Mouse (Mus musculus): Measurements from ENCODE around the gene Enpp4. TPM values are rescaled to one million over a fixed set of nuclear protein-coding genes. Genes with fewer than 3 reads are reported as not detected.

Gene Enpp4
- polyA plus RNA-seq, 1 experiment from 2014 or later = 4.4 TPM

GRCm38 (mm10) chr17:44077843-44078160, 27.8 kb downstream of the Enpp4 start:
- no peak overlapping the region for H3K27ac ChIP-seq (ENCODE audit: low read depth, low read length)
- H3K27me3 ChIP-seq (replicated peaks; ENCODE audit: control insufficient read depth, insufficient read depth, low read length) = no peaks in the 10 kb centered on the region
- no peaks in the 10 kb centered on the region for H3K9me3 ChIP-seq (replicated peaks; ENCODE audit: control insufficient read depth, low read length)
- peaks cover 15% of the 10 kb centered on the region; the same call in 1 of the 2 replicates for H3K4me1 ChIP-seq (ENCODE audit: control insufficient read depth, insufficient read depth, low read length)
- no peak overlapping the region for H3K9ac ChIP-seq (ENCODE audit: low read length)
- H3K4me2 ChIP-seq (ENCODE audit: low read length) = no peak overlapping the region
- DNase-seq (ENCODE audit: low spot score) = no peak
- no peak for ATAC-seq
- 63% methylated on average over 2 of the region's 2 CpGs for WGBS
- H3K36me3 ChIP-seq (ENCODE audit: control insufficient read depth, insufficient read depth, low read length) = peaks cover 3% of the 10 kb centered on the region; the same call in 1 of the 2 replicates
- H3K4me3 ChIP-seq (ENCODE audit: low read depth, low read length) = no peak overlapping the region

- DNase-seq (ENCODE audit: low spot score) = no peak
- 0 out of 2 replicates have a peak, but pooled peaks cover 3% of the 10 kb centered on the region for H3K36me3 ChIP-seq (ENCODE audit: control insufficient read depth, insufficient read depth, low read length)
- ATAC-seq = no peak
- WGBS = 78% methylated on average over 12 of the region's 12 CpGs
- no peak overlapping the region for H3K9ac ChIP-seq (ENCODE audit: low read length)
- no peak overlapping the region for H3K27ac ChIP-seq (ENCODE audit: low read depth, low read length)
- H3K9me3 ChIP-seq (replicated peaks; ENCODE audit: control insufficient read depth, low read length) = no peaks in the 10 kb centered on the region
- no peak overlapping the region for H3K4me2 ChIP-seq (ENCODE audit: low read length)
- H3K4me1 ChIP-seq (ENCODE audit: control insufficient read depth, insufficient read depth, low read length) = peaks cover 12% of the 10 kb centered on the region; the same call in 1 of the 2 replicates
- no peaks in the 10 kb centered on the region for H3K27me3 ChIP-seq (replicated peaks; ENCODE audit: control insufficient read depth, insufficient read depth, low read length)
- no peak overlapping the region for H3K4me3 ChIP-seq (ENCODE audit: low read depth, low read length)
Measured at GRCm38 (mm10) chr17:44077146-44077842, 28.3 kb downstream of the Enpp4 start.

- ATAC-seq (no peak), DNase-seq (ENCODE audit: low spot score) (peak; percentile 52)
- no peak overlapping the region for H3K4me2 ChIP-seq (ENCODE audit: low read length)
- H3K27ac ChIP-seq (ENCODE audit: low read depth, low read length) = no peak overlapping the region
- no peak overlapping the region for H3K4me3 ChIP-seq (ENCODE audit: low read depth, low read length)
- no peaks in the 10 kb centered on the region for H3K27me3 ChIP-seq (replicated peaks; ENCODE audit: control insufficient read depth, insufficient read depth, low read length)
- WGBS = 61% methylated on average over 6 of the region's 6 CpGs
- H3K4me1 ChIP-seq (ENCODE audit: control insufficient read depth, insufficient read depth, low read length) = peaks cover 6% of the 10 kb centered on the region; the same call in 1 of the 2 replicates
- no peaks in the 10 kb centered on the region for H3K36me3 ChIP-seq (ENCODE audit: control insufficient read depth, insufficient read depth, low read length)
- no peaks in the 10 kb centered on the region for H3K9me3 ChIP-seq (replicated peaks; ENCODE audit: control insufficient read depth, low read length)
- no peak overlapping the region for H3K9ac ChIP-seq (ENCODE audit: low read length)
Measured at GRCm38 (mm10) chr17:44076051-44076680, 29.4 kb downstream of the Enpp4 start.

- Histone ChIP-seq H3K9ac (ENCODE audit: low read length) (no peak overlapping the region), H3K4me3 (ENCODE audit: low read depth, low read length) (no peak overlapping the region), H3K36me3 (ENCODE audit: control insufficient read depth, insufficient read depth, low read length) (no peaks in the 10 kb centered on the region), H3K27me3 (replicated peaks; ENCODE audit: control insufficient read depth, insufficient read depth, low read length) (no peaks in the 10 kb centered on the region), H3K27ac (ENCODE audit: low read depth, low read length) (no peak overlapping the region), H3K4me2 (ENCODE audit: low read length) (no peak overlapping the region), H3K9me3 (replicated peaks; ENCODE audit: control insufficient read depth, low read length) (no peaks in the 10 kb centered on the region), H3K4me1 (ENCODE audit: control insufficient read depth, insufficient read depth, low read length) (peaks cover 6% of the 10 kb centered on the region; the same call in 1 of the 2 replicates)
- ATAC-seq = no peak
- WGBS = 79% methylated on average over 3 of the region's 3 CpGs
- no peak for DNase-seq (ENCODE audit: low spot score)
Measured at GRCm38 (mm10) chr17:44075601-44076000, 30.0 kb downstream of the Enpp4 start.

GRCm38 (mm10) chr17:44071680-44072079, 33.9 kb downstream of the Enpp4 start:
- no peak overlapping the region for H3K27ac ChIP-seq (ENCODE audit: low read depth, low read length)
- no peaks in the 10 kb centered on the region for H3K36me3 ChIP-seq (ENCODE audit: control insufficient read depth, insufficient read depth, low read length)
- no peaks in the 10 kb centered on the region for H3K4me1 ChIP-seq (ENCODE audit: control insufficient read depth, insufficient read depth, low read length)
- DNase-seq (ENCODE audit: low spot score) = no peak
- no peak for ATAC-seq
- no peaks in the 10 kb centered on the region for H3K9me3 ChIP-seq (replicated peaks; ENCODE audit: control insufficient read depth, low read length)
- no peak overlapping the region for H3K9ac ChIP-seq (ENCODE audit: low read length)
- no peak overlapping the region for H3K4me3 ChIP-seq (ENCODE audit: low read depth, low read length)
- H3K27me3 ChIP-seq (replicated peaks; ENCODE audit: control insufficient read depth, insufficient read depth, low read length) = no peaks in the 10 kb centered on the region
- H3K4me2 ChIP-seq (ENCODE audit: low read length) = no peak overlapping the region

GRCm38 (mm10) chr17:44068876-44069275, 36.7 kb downstream of the Enpp4 start:
- H3K4me3 ChIP-seq (ENCODE audit: low read depth, low read length) = no peak overlapping the region
- no peaks in the 10 kb centered on the region for H3K27me3 ChIP-seq (replicated peaks; ENCODE audit: control insufficient read depth, insufficient read depth, low read length)
- H3K9me3 ChIP-seq (replicated peaks; ENCODE audit: control insufficient read depth, low read length) = no peaks in the 10 kb centered on the region
- DNase-seq (ENCODE audit: low spot score) = no peak
- no peak overlapping the region for H3K9ac ChIP-seq (ENCODE audit: low read length)
- H3K4me1 ChIP-seq (ENCODE audit: control insufficient read depth, insufficient read depth, low read length) = no peaks in the 10 kb centered on the region
- no peaks in the 10 kb centered on the region for H3K36me3 ChIP-seq (ENCODE audit: control insufficient read depth, insufficient read depth, low read length)
- ATAC-seq = no peak
- no peak overlapping the region for H3K27ac ChIP-seq (ENCODE audit: low read depth, low read length)
- H3K4me2 ChIP-seq (ENCODE audit: low read length) = no peak overlapping the region
- 78% methylated on average over 6 of the region's 6 CpGs for WGBS

GRCm38 (mm10) chr17:44061289-44061890, 44.2 kb downstream of the Enpp4 start:
- H3K36me3 ChIP-seq (ENCODE audit: control insufficient read depth, insufficient read depth, low read length) = no peaks in the 10 kb centered on the region
- H3K27ac ChIP-seq (ENCODE audit: low read depth, low read length) = no peak overlapping the region
- WGBS = 84% methylated on average over 5 of the region's 5 CpGs
- no peaks in the 10 kb centered on the region for H3K4me1 ChIP-seq (ENCODE audit: control insufficient read depth, insufficient read depth, low read length)
- no peaks in the 10 kb centered on the region for H3K27me3 ChIP-seq (replicated peaks; ENCODE audit: control insufficient read depth, insufficient read depth, low read length)
- DNase-seq (ENCODE audit: low spot score) (no peak), ATAC-seq (no peak)
- H3K4me2 ChIP-seq (ENCODE audit: low read length) = no peak overlapping the region
- no peak overlapping the region for H3K9ac ChIP-seq (ENCODE audit: low read length)
- no peak overlapping the region for H3K4me3 ChIP-seq (ENCODE audit: low read depth, low read length)
- no peaks in the 10 kb centered on the region for H3K9me3 ChIP-seq (replicated peaks; ENCODE audit: control insufficient read depth, low read length)

- no peaks in the 10 kb centered on the region for H3K36me3 ChIP-seq (ENCODE audit: control insufficient read depth, insufficient read depth, low read length)
- no peaks in the 10 kb centered on the region for H3K4me1 ChIP-seq (ENCODE audit: control insufficient read depth, insufficient read depth, low read length)
- ATAC-seq (no peak), DNase-seq (ENCODE audit: low spot score) (no peak)
- no peaks in the 10 kb centered on the region for H3K27me3 ChIP-seq (replicated peaks; ENCODE audit: control insufficient read depth, insufficient read depth, low read length)
- no peak overlapping the region for H3K9ac ChIP-seq (ENCODE audit: low read length)
- no peak overlapping the region for H3K4me3 ChIP-seq (ENCODE audit: low read depth, low read length)
- 87% methylated on average over 1 of the region's 1 CpGs for WGBS
- no peaks in the 10 kb centered on the region for H3K9me3 ChIP-seq (replicated peaks; ENCODE audit: control insufficient read depth, low read length)
- no peak overlapping the region for H3K27ac ChIP-seq (ENCODE audit: low read depth, low read length)
- H3K4me2 ChIP-seq (ENCODE audit: low read length) = no peak overlapping the region
Measured at GRCm38 (mm10) chr17:44060781-44061180, 44.8 kb downstream of the Enpp4 start.

- no peak overlapping the region for H3K9ac ChIP-seq (ENCODE audit: low read length)
- H3K36me3 ChIP-seq (ENCODE audit: control insufficient read depth, insufficient read depth, low read length) = no peaks in the 10 kb centered on the region
- no peak overlapping the region for H3K4me2 ChIP-seq (ENCODE audit: low read length)
- H3K27ac ChIP-seq (ENCODE audit: low read depth, low read length) = no peak overlapping the region
- H3K27me3 ChIP-seq (replicated peaks; ENCODE audit: control insufficient read depth, insufficient read depth, low read length) = no peaks in the 10 kb centered on the region
- no peak for ATAC-seq
- H3K9me3 ChIP-seq (replicated peaks; ENCODE audit: control insufficient read depth, low read length) = no peaks in the 10 kb centered on the region
- H3K4me3 ChIP-seq (ENCODE audit: low read depth, low read length) = no peak overlapping the region
- H3K4me1 ChIP-seq (ENCODE audit: control insufficient read depth, insufficient read depth, low read length) = no peaks in the 10 kb centered on the region
- no peak for DNase-seq (ENCODE audit: low spot score)
Measured at GRCm38 (mm10) chr17:44058145-44058544, 47.5 kb downstream of the Enpp4 start.

All from forebrain, embryonic 14.5 days (tissue).